Mouse (Mus musculus) adrenal gland, postnatal 14 days (tissue): ENCODE measurements around the gene Mcm3ap. TPM values are rescaled to one million over a fixed set of nuclear protein-coding genes. Genes with fewer than 3 reads are reported as not detected.
A peak's percentile ranks its signal among the peaks of the same experiment; 100 is the strongest.

Experiments used
- DNase-seq: peaks from one replicate; pipeline ENCODE4 v3.0.0; 2021; ENCODE audit warnings: mixed read lengths
- total RNA-seq: library from RNA; stranded (reverse); gene quantifications from 2 replicates; pipeline ENCODE4 v1.2.3, GENCODE M21; 2021

Gene Mcm3ap
- total RNA-seq, 1 experiment from 2014 or later, result 27.2 TPM

GRCm38 (mm10) chr10:76495501-76495900 lies 26.8 kb downstream of the Mcm3ap start:
- DNase-seq, result no peak

DNA sequence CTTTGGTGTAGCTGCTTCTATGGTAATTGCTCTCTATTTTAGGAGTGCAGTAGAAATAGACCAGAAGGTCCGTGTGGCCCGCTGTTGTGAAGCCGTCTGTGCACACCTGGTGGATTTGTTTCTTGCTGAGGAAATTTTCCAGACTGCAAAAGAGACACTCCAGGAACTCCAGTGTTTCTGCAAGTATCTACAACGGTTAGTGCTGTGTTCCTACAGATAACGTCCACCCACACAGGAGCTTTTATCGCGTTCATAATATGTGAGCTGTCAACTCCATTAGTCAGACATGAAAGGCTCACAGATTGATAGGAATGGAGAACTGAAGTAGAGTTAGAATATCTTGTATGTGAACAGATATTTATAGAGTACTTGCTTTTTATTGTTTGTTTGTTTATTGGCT lies 27.6 kb downstream of the Mcm3ap start:
- DNase-seq, result no peak

GRCm38 (mm10) chr10:76497522-76497921 lies 28.8 kb downstream of the Mcm3ap start:
- no peak for DNase-seq

DNA sequence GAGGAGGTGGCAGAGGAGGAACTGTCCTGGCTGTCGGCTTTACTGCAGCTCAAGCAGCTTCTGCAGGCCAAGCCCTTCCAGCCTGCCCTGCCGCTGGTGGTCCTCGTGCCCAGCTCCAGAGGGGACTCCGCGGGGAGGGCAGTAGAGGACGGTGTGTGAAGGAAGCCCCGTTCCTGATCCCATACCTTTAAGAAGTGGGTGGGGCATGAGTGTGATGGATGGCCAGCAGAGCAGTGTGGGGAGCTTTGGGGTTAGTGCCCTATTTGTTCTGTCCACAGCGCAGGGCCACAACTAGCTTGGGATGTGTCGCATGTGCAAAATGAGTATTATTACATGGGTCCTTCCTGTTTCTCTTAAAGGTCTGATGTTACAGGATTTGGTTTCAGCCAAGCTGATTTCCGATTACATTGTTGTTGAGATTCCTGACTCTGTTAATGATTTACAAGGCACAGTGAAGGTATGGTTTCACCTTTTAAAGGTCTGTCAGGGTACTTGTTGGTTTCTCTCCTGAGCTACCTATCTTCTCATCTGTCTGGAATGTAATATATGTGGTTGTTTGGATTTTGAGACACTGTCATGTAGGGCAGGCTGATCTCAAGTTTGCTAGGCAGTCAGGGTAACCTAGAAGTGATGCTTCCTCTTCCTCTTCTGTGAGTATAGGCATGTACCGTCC lies 35.7 kb downstream of the Mcm3ap start:
- no peak for DNase-seq

GRCm38 (mm10) chr10:76505865-76506264 lies 37.1 kb downstream of the Mcm3ap start:
- no peak for DNase-seq

DNA sequence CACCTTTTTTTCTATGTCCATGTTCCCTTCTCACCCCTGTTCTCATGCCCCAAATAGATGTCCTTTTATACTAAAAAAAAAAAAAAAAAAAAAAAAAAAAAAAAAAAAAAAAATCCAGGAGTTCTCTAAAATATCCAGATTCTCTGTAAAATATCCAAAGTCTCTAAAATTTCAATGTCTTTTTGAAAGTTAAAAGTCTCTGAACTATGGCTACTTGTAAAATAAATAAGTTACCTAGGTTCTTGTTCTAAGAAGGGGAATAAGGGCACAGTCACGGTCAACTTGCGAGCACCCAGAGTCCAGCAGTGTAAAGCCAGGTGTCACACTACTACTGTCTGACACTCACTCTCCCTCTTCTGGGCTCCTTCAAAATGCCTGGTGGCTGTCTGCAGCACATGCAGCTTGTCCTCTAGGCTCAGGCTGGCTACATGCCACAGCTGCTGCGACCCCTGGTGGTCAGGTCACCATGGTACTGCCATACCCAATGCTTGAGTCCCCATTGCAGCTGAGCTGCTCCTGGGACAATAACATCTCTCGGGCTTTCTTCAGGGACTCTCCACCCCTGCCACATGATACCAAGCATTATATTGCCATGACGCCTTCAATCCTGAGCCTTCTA lies 44.3 kb downstream of the Mcm3ap start:
- DNase-seq, result peak; percentile 90

DNA sequence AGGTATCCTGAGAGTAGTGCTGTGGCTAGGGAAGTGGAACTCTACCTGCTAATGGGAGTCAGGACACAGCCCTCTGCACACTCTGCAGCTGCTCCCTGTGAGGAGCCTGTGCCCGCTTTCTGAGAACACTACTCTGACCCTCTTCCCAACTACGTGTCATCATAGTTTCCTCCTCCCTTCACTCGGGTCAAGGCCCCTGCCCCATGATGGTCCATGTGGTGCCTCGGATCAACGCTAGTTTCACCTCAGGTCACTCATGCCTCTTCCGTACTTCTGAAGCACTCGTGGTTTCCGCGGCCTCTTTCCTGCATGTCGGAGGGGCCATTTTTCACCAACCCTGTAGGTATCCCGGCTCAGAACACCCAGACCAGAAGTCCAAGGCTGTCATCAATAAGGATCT lies 62.2 kb downstream of the Mcm3ap start:
- DNase-seq, result no peak

DNA sequence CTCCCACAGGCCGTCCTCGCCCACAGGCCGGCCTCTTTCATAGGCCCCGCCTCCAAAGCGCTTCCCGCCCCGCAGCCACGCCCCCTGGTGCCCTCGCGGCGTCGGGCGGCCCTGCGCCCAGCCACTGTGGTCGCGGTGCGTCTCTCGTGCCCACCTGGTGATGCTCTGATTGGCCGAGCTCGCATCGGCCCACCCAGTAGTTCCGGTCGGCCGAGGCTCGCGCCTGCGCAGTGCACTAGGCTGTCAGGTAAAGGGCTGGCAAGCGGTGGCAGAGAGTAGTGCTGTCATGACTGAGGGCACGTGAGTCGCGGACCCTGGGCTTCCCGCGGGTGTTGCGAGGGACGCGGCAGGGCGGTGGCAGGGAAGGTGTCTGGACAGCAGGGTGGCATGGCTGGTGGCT lies 62.6 kb downstream of the Mcm3ap start, which contains the start of gene Lss:
Gene Lss (plus strand): TSS at position 214 of the 400 bp plus-strand sequence.
- DNase-seq, result peak; percentile 99

DNA sequence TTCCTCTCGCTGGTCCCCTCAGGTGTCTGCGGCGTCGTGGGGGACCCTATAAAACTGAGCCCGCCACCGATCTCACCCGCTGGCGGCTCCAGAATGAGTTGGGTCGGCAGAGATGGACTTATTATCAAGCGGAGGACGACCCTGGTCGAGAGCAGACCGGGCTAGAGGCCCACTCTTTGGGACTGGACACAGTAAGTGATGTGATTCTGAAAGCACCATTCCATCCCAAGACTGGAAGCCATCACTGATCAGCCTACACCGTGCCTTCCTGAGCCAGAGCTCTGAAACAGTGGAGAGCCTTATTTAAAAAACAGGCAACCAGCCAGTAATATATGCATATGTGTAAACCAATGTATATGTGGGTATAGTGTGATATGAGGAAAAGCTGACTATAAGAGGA lies 63.1 kb downstream of the Mcm3ap start:
- DNase-seq, result no peak

GRCm38 (mm10) chr10:76535526-76535925 lies 66.8 kb downstream of the Mcm3ap start:
- no peak for DNase-seq

- DNase-seq, result no peak
Measured at GRCm38 (mm10) chr10:76537619-76538018, 68.9 kb downstream of the Mcm3ap start.

DNA sequence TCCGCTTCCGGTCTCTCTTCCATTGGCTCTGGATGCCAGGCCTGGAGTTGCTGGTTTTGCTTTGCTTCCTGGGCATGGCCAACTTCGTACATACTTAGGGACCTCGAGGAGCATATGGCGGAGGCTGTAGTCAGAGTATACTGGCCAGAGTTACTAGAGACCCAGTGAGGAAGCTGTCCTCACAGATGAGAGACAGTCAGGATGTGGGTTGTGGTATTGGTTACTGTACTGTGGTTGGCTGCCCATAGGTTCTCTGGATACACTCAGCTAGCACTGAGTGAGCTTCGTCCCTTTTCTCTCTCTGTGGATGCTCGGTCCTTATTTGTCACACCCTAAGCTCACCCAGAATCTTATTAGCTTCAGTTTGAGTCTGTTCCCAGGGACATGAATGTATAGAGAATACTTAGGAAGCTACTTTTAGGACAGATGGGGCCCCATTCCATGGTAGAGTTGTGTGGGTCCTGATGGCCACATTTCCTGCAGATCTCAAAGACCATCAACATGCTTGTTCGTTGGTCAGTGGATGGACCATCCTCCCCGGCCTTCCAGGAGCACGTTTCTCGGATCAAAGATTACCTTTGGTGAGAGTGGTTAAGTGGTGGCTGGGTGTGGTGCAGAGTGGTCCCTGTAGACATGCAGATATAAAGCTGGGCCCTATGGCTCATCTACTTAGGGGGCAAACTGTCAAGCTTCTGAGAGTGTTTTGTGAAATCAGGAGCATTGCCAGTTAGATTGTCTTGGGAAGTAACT lies 72.8 kb downstream of the Mcm3ap start:
- no peak for DNase-seq

- no peak for DNase-seq
Measured at GRCm38 (mm10) chr10:76542636-76543375, 74.1 kb downstream of the Mcm3ap start.

- DNase-seq, result no peak
Measured at GRCm38 (mm10) chr10:76546566-76546965, 77.8 kb downstream of the Mcm3ap start.

- DNase-seq, result no peak
Measured at GRCm38 (mm10) chr10:76548218-76548617, 79.5 kb downstream of the Mcm3ap start.

DNA sequence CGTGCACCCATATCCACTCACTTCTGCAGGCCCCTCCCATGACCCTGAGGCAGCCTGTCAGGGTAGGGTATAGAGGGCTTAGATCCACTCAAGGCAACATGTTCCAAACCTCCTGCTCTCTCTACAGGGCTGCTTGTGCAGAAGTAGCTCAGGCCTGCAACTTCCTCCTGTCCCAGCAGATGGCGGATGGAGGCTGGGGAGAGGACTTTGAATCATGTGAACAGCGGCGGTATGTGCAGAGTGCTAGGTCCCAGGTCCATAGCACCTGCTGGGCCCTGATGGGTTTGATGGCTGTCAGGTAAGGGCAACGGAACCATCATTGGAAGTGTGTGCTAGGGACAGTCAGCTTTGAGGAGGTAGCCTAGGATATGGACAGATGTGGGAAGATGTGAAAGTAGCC lies 81.7 kb downstream of the Mcm3ap start:
- DNase-seq, result no peak

DNA sequence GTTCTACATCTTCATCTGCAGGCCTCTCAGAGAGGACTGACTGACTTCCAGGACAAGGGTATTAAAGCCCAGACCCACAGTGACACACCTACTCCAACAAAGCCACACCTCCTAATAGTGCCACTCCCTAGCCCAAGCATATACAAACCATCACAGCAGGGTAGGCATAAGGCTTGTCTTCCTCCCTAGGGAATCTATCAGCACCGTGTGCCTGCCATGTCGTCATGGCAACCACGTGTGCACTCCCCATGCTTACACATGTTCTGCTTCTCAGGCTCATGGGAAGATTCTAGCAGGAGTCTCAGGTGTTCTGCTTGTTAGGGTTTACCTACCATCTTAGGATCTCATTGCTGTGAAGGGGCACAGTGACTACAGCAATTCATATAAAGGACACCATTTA lies 82.8 kb downstream of the Mcm3ap start:
- no peak for DNase-seq

DNA sequence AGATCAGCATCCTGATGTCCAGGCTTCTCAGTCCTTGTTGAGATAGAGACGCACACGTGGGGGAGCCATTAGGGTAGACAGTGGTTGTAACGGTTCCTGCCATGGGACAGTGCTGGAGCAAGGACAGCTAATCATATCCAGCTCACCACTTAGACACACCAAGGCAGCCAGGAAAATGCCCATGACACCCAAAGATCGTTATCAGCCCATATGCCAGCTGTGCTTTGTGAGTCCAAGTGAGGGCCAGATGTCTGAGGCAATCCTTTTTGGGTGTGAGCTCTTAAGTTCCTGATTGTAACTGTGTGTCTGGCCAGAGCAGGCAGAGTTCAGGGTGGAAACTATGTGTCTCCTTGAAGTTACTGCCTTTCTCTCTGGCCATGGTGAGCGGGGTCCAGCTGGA lies 85.3 kb downstream of the Mcm3ap start:
- DNase-seq, result no peak

- DNase-seq, result no peak
Measured at GRCm38 (mm10) chr10:76561972-76562371, 93.2 kb downstream of the Mcm3ap start, which contains the start of gene Spatc1l. Gene Spatc1l, plus strand, starts transcription at chr10:76562272.
